Mouse (Mus musculus): ENCODE results near the gene Unc13c. TPM values are rescaled to one million over a fixed set of nuclear protein-coding genes. Genes with fewer than 3 reads are reported as not detected.

Gene Unc13c
- polyA plus RNA-seq (2017; shearing (Covaris generic)) = under 1 TPM in 1 of 2 experiments, not detected in 1; 0.07 TPM

GRCm38 (mm10) chr9:73968641-73969121 lies at the start of gene Unc13c:
TSS of gene Unc13c (minus strand) at chr9:73968966.
- ATAC-seq = no peak

GRCm38 (mm10) chr9:74007976-74008686 lies 39.4 kb upstream of the Unc13c start:
- no peak for ATAC-seq

GRCm38 (mm10) chr9:74002388-74002990 lies 33.7 kb upstream of the Unc13c start:
- no peak for ATAC-seq

GRCm38 (mm10) chr9:73988096-73988495 lies 19.3 kb upstream of the Unc13c start:
- no peak for ATAC-seq

GRCm38 (mm10) chr9:73987236-73987635 lies 18.5 kb upstream of the Unc13c start:
- no peak for ATAC-seq

GRCm38 (mm10) chr9:73982597-73983344 lies 14.0 kb upstream of the Unc13c start:
- no peak for ATAC-seq

GRCm38 (mm10) chr9:73972327-73972988 lies 3.7 kb upstream of the Unc13c start:
- ATAC-seq = no peak

GRCm38 (mm10) chr9:73970717-73971116 lies 2.0 kb upstream of the Unc13c start:
- no peak for ATAC-seq

GRCm38 (mm10) chr9:73965322-73965915 lies 3.3 kb downstream of the Unc13c start:
- no peak for ATAC-seq

GRCm38 (mm10) chr9:73962471-73962870 lies 6.3 kb downstream of the Unc13c start:
- ATAC-seq = no peak

- ATAC-seq = no peak
These were observed 16.4 kb downstream of the Unc13c start for GRCm38 (mm10) chr9:73952331-73952730.

- no peak for ATAC-seq
These were observed 17.2 kb downstream of the Unc13c start for GRCm38 (mm10) chr9:73951586-73951985.

- no peak for ATAC-seq
These were observed 33.9 kb downstream of the Unc13c start for GRCm38 (mm10) chr9:73934844-73935243.

- ATAC-seq = no peak
These were observed 36.8 kb downstream of the Unc13c start for GRCm38 (mm10) chr9:73931988-73932387.

- ATAC-seq = no peak
These were observed 41.5 kb downstream of the Unc13c start for GRCm38 (mm10) chr9:73927276-73927675.

GRCm38 (mm10) chr9:73922449-73923115 lies 46.2 kb downstream of the Unc13c start:
- no peak for ATAC-seq

GRCm38 (mm10) chr9:73905959-73906358 lies 62.8 kb downstream of the Unc13c start:
- ATAC-seq = no peak

GRCm38 (mm10) chr9:73898516-73898915 lies 70.2 kb downstream of the Unc13c start:
- no peak for ATAC-seq

GRCm38 (mm10) chr9:73896210-73896609 lies 72.6 kb downstream of the Unc13c start:
- ATAC-seq = no peak

- ATAC-seq = no peak
These were observed 85.2 kb downstream of the Unc13c start for GRCm38 (mm10) chr9:73883587-73883986.

- ATAC-seq = no peak
These were observed 85.6 kb downstream of the Unc13c start for GRCm38 (mm10) chr9:73883143-73883542.

GRCm38 (mm10) chr9:73882393-73882919 lies 86.3 kb downstream of the Unc13c start:
- no peak for ATAC-seq
